Mouse (Mus musculus): Measurements from ENCODE around the gene Magi1. TPM values are rescaled to one million over a fixed set of nuclear protein-coding genes. Genes with fewer than 3 reads are reported as not detected.

Gene Magi1
- polyA plus RNA-seq, 1 experiment from 2014 or later: 6.2 TPM

DNA sequence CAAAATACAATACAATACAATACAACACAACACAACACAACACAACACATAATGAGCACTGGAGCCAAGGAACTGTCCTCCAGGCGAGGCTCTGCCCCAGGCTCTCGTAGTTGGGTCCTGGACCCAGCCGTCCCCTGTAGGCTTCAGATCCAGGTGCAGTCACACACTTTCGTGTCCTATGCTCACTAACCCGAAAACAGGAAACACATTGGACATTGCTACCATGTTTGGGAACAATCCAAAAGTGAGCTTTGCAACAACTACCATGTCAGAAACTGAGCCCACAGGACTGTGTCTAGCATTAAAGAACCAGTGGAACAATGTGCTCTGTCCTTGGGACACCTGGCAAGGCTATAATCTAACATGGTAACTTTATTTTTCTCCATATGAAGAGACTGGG lies 22.9 kb downstream of the Magi1 start:
- no peak overlapping the region for H3K4me3 ChIP-seq (replicated peaks; ENCODE audit: low read depth, low read length)
- WGBS: 91% methylated on average over 5 of the region's 5 CpGs
- H3K27ac ChIP-seq: no peak overlapping the region
- ATAC-seq (replicated peaks; ENCODE audit: low FRiP score, low read depth) (no peak), DNase-seq (ENCODE audit: low spot score) (no peak)
- TF ChIP-seq CTCF (IDR thresholded peaks at IDR 0.05; ENCODE audit: low read depth): no peak
- H3K9ac ChIP-seq (ENCODE audit: low read depth, low read length): no peak overlapping the region
- H3K27me3 ChIP-seq (ENCODE audit: insufficient read depth, low read length): no peaks in the 10 kb centered on the region
- H3K9me3 ChIP-seq (replicated peaks; ENCODE audit: low read length): no peaks in the 10 kb centered on the region
- H3K4me1 ChIP-seq (replicated peaks; ENCODE audit: insufficient read depth, low read length): peaks cover 9% of the 10 kb centered on the region; the same call in 1 of the 2 replicates
- no peak overlapping the region for H3K4me2 ChIP-seq (ENCODE audit: low read length)
- no peaks in the 10 kb centered on the region for H3K36me3 ChIP-seq (ENCODE audit: insufficient read depth, low read length)

DNA sequence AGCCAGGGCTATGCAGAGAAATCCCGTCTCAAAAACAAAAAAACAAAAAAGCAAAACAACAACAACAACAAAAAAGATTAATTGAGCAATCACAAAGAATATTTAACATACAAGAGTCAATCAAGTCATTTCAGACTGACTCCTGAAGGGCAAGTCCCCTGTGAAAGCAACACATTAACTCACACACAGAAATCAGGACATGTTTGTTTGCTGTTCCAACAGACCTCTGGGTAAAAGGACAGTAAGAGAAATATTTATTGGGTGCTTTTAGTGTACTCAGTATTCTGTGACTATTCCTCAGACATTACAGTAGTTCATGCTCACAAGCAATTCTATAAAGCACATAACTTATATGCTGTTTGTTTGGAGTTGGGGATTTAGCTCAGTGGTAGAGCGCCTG lies 23.7 kb downstream of the Magi1 start:
- no peak for ATAC-seq (replicated peaks; ENCODE audit: low FRiP score, low read depth)
- WGBS: 100% methylated on average over 2 of the region's 2 CpGs
- peaks cover 12% of the 10 kb centered on the region; the same call in 1 of the 2 replicates for H3K4me1 ChIP-seq (replicated peaks; ENCODE audit: insufficient read depth, low read length)

DNA sequence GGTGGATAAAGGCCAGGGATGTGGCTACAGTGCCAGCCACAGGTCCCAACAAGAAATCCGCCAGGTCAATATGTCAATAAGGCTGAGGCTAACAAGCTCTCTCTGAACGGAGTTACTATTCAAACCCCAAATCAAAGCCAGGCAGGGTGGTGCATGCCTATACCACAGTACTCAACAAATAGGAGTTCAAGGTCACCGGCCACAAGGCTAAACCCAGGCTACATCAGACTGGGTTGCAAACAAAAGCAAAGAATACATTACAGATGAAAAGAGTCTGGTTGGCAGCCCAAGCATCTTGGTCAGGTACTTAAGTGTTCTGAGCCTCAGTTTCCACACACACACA lies 25.9 kb downstream of the Magi1 start:
- H3K27me3 ChIP-seq (ENCODE audit: insufficient read depth, low read length): no peaks in the 10 kb centered on the region
- H3K4me3 ChIP-seq (replicated peaks; ENCODE audit: low read depth, low read length): no peak overlapping the region
- no peaks in the 10 kb centered on the region for H3K9me3 ChIP-seq (replicated peaks; ENCODE audit: low read length)
- ATAC-seq (replicated peaks; ENCODE audit: low FRiP score, low read depth) (no peak), DNase-seq (ENCODE audit: low spot score) (no peak)
- 78% methylated on average over 3 of the region's 3 CpGs for WGBS
- H3K27ac ChIP-seq: peak overlapping the region; percentile 72; the same call in 1 of the 2 replicates
- H3K9ac ChIP-seq (ENCODE audit: low read depth, low read length): no peak overlapping the region
- peaks cover 16% of the 10 kb centered on the region; the same call in 1 of the 2 replicates for H3K4me1 ChIP-seq (replicated peaks; ENCODE audit: insufficient read depth, low read length)
- no peak overlapping the region for H3K4me2 ChIP-seq (ENCODE audit: low read length)
- TF ChIP-seq CTCF (IDR thresholded peaks at IDR 0.05; ENCODE audit: low read depth): no peak
- no peaks in the 10 kb centered on the region for H3K36me3 ChIP-seq (ENCODE audit: insufficient read depth, low read length)

More for the DNA sequence above, 23.7 kb downstream of the Magi1 start:
- Histone ChIP-seq H3K27ac (no peak overlapping the region), H3K4me2 (ENCODE audit: low read length) (no peak overlapping the region), H3K9ac (ENCODE audit: low read depth, low read length) (no peak overlapping the region), H3K9me3 (replicated peaks; ENCODE audit: low read length) (no peaks in the 10 kb centered on the region), H3K27me3 (ENCODE audit: insufficient read depth, low read length) (no peaks in the 10 kb centered on the region), H3K36me3 (ENCODE audit: insufficient read depth, low read length) (no peaks in the 10 kb centered on the region), H3K4me3 (replicated peaks; ENCODE audit: low read depth, low read length) (no peak overlapping the region)
- DNase-seq (ENCODE audit: low spot score): no peak
- TF ChIP-seq CTCF (IDR thresholded peaks at IDR 0.05; ENCODE audit: low read depth): no peak

DNA sequence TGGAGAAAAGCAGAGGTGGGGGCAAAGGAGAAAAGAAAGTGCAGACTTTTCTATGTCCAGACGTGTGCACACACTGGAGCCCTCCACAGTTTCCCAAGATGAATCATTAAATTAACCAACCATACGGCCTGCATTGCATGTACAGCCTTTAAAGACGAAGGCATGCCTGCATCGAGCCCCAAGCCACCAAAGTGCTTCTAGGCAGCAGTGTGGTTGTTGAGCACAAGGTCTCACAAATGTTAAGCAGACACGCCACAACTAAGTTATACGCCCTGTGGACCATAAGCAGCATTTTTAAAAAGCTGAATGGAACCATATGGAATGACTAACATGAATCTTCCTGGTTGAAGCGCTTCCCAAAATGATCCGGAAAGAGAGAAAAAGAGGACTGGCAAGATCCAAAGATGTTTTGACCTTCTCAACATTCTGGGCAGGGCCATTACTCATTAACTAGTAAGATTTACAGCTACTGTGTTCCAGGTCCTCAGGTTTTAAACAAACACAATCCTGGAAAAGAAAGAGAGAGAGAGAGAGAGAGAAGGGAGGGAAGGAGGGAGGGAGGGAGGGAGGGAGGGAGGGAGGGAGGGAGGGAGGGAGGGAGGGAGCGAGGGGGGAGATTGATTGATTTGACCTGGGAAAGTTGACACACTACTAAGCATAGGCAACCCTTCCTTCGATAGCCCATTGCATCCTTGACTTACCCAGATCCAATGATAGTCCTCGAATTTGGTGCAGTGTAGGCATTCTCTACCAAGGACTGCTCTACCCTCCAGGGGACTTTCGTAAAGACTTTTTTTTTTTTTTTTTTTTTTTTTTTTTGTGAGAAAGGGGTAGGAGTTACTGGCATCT lies 26.5 kb downstream of the Magi1 start:
- peak; percentile 53 for DNase-seq (ENCODE audit: low spot score)
- Histone ChIP-seq H3K27ac (peak overlapping the region; percentile 78), H3K4me2 (ENCODE audit: low read length) (no peak overlapping the region)

DNA sequence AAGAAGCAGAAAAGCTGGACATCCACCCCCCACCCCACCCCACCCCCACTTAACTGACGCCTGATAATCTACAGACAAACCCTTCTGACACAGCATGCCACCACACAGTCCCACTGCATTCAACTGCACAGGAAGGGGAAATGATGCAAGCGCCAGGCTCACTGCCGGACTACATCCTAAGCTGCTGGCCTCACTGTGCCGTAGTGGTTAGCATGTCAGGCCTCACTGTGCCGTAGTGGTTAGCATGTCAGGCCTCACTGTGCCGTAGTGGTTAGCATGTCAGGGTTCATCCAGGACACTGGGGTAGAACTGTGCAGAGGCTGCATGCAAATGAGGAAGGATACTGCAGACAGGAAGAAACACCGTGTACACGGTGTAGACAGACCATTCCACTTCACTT lies 29.8 kb downstream of the Magi1 start:
- no peaks in the 10 kb centered on the region for H3K9me3 ChIP-seq (replicated peaks; ENCODE audit: low read length)
- H3K4me3 ChIP-seq (replicated peaks; ENCODE audit: low read depth, low read length): no peak overlapping the region
- ATAC-seq (replicated peaks; ENCODE audit: low FRiP score, low read depth): no peak
- TF ChIP-seq CTCF (IDR thresholded peaks at IDR 0.05; ENCODE audit: low read depth): no peak
- no peak overlapping the region; the same call in 1 of the 2 replicates for H3K27ac ChIP-seq
- H3K36me3 ChIP-seq (ENCODE audit: insufficient read depth, low read length): no peaks in the 10 kb centered on the region
- DNase-seq (ENCODE audit: low spot score): no peak
- 68% methylated on average over 8 of the region's 8 CpGs for WGBS
- H3K27me3 ChIP-seq (ENCODE audit: insufficient read depth, low read length): no peaks in the 10 kb centered on the region
- H3K4me1 ChIP-seq (replicated peaks; ENCODE audit: insufficient read depth, low read length): peaks cover 16% of the 10 kb centered on the region; the same call in 1 of the 2 replicates
- H3K4me2 ChIP-seq (ENCODE audit: low read length): no peak overlapping the region
- H3K9ac ChIP-seq (ENCODE audit: low read depth, low read length): no peak overlapping the region

More for the DNA sequence above, 26.5 kb downstream of the Magi1 start:
- WGBS: 34% methylated on average over 12 of the region's 12 CpGs
- no peak overlapping the region for H3K4me3 ChIP-seq (replicated peaks; ENCODE audit: low read depth, low read length)
- no peaks in the 10 kb centered on the region for H3K27me3 ChIP-seq (ENCODE audit: insufficient read depth, low read length)
- no peak for TF ChIP-seq CTCF (IDR thresholded peaks at IDR 0.05; ENCODE audit: low read depth)
- no peaks in the 10 kb centered on the region for H3K9me3 ChIP-seq (replicated peaks; ENCODE audit: low read length)
- H3K4me1 ChIP-seq (replicated peaks; ENCODE audit: insufficient read depth, low read length): peaks cover 16% of the 10 kb centered on the region; the same call in 1 of the 2 replicates
- H3K36me3 ChIP-seq (ENCODE audit: insufficient read depth, low read length): no peaks in the 10 kb centered on the region
- H3K9ac ChIP-seq (ENCODE audit: low read depth, low read length): no peak overlapping the region
- ATAC-seq (replicated peaks; ENCODE audit: low FRiP score, low read depth): no peak

DNA sequence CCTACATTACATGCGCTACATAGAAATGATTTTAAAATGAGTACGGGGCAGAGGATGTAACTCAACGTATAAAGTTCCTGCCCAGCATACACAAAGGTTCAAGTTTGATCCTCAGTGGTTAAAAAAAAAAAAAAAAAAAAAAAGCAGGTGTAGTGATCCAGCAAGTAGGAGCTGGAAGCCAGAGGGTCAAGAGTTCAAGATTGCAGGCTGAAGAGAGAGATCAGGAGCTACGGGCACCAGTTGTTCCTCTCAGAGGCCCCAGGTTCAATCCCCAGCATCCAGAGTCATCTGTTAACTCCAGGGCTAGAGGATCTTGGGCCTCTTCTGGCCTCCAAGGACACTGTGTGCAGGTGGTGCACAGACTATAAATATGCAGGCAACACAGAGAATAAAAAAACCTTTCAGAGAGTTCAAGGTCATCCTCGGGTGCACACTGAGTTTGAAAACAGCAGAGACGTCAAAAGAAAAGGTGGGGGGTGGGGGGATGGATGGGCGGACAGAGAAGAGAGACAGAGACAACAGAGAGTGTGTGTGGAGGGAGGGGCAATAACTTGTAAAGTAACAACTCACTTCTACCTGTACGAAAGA lies 32.3 kb downstream of the Magi1 start:
- DNase-seq (ENCODE audit: low spot score) (no peak), ATAC-seq (replicated peaks; ENCODE audit: low FRiP score, low read depth) (no peak)
- Histone ChIP-seq H3K36me3 (ENCODE audit: insufficient read depth, low read length) (no peaks in the 10 kb centered on the region), H3K4me3 (replicated peaks; ENCODE audit: low read depth, low read length) (no peak overlapping the region), H3K4me1 (replicated peaks; ENCODE audit: insufficient read depth, low read length) (peaks cover 13% of the 10 kb centered on the region; the same call in 1 of the 2 replicates), H3K27me3 (ENCODE audit: insufficient read depth, low read length) (no peaks in the 10 kb centered on the region), H3K9ac (ENCODE audit: low read depth, low read length) (no peak overlapping the region), H3K4me2 (ENCODE audit: low read length) (no peak overlapping the region), H3K27ac (no peak overlapping the region), H3K9me3 (replicated peaks; ENCODE audit: low read length) (no peaks in the 10 kb centered on the region)
- TF ChIP-seq CTCF (IDR thresholded peaks at IDR 0.05; ENCODE audit: low read depth): no peak
- WGBS: 56% methylated on average over 8 of the region's 8 CpGs

Measured in kidney, postnatal 0 days (tissue).